Mouse (Mus musculus) v-Abl transformed pro-B cells (cell line): Measurements from ENCODE around the gene Fam20b.

Experiments used
- in situ Hi-C, 2 experiments: fragments of 400-800 bp; cut with MboI; formaldehyde crosslinking; loops; one replicate each; pipeline ENCODE4 v1.15.1; 2025; ENCODE audit not compliant: unreplicated experiment in 2 of 2

Fam20b gene

GRCm38 (mm10) chr1:156733559-156733958, 14.7 kb upstream of the Fam20b start:
- in situ Hi-C loops, result loop anchor here (25.0 kb wide), 3 partner anchors 704 to 1929 kb away; no protein-coding TSS in a partner anchor

- in situ Hi-C loops, result loop anchor here (25.0 kb wide), 3 partner anchors 704 to 1929 kb away; no protein-coding TSS in a partner anchor
These were observed 14.1 kb upstream of the Fam20b start for GRCm38 (mm10) chr1:156732996-156733395.

- in situ Hi-C loops, result loop anchor here (25.0 kb wide), 3 partner anchors 706 to 1931 kb away; no protein-coding TSS in a partner anchor
These were observed 11.9 kb upstream of the Fam20b start for GRCm38 (mm10) chr1:156730802-156731201.

GRCm38 (mm10) chr1:156727234-156728108, 8.6 kb upstream of the Fam20b start:
- in situ Hi-C loops, result loop anchor here (25.0 kb wide), 3 partner anchors 710 to 1935 kb away; no protein-coding TSS in a partner anchor

- in situ Hi-C loops, result no loop called here
These were observed 3.2 kb upstream of the Fam20b start for GRCm38 (mm10) chr1:156722089-156722488.

- in situ Hi-C loops, result no loop called here
These were observed 1.2 kb upstream of the Fam20b start for GRCm38 (mm10) chr1:156720046-156720445.

- in situ Hi-C loops, result loop anchor here in 1 of 2 experiments (5.0 kb wide), 1 partner anchor 101 kb away; no protein-coding TSS in a partner anchor
These were observed 468 bp downstream of the Fam20b start for GRCm38 (mm10) chr1:156718286-156718949.

GRCm38 (mm10) chr1:156717751-156718285, 1.1 kb downstream of the Fam20b start:
- in situ Hi-C loops, result loop anchor here in 1 of 2 experiments (5.0 kb wide), 1 partner anchor 101 kb away; no protein-coding TSS in a partner anchor

- in situ Hi-C loops, result loop anchor here in 1 of 2 experiments (5.0 kb wide), 1 partner anchor 99 kb away; no protein-coding TSS in a partner anchor
These were observed 2.2 kb downstream of the Fam20b start for GRCm38 (mm10) chr1:156716681-156717080.

GRCm38 (mm10) chr1:156710472-156711098, 8.3 kb downstream of the Fam20b start:
- in situ Hi-C loops, result no loop called here

GRCm38 (mm10) chr1:156708672-156709071, 10.2 kb downstream of the Fam20b start:
- in situ Hi-C loops, result no loop called here

- in situ Hi-C loops, result no loop called here
These were observed 13.1 kb downstream of the Fam20b start for GRCm38 (mm10) chr1:156705696-156706285.

GRCm38 (mm10) chr1:156703444-156703843, 15.4 kb downstream of the Fam20b start:
- in situ Hi-C loops, result no loop called here

GRCm38 (mm10) chr1:156702151-156702550, 16.7 kb downstream of the Fam20b start:
- in situ Hi-C loops, result no loop called here

GRCm38 (mm10) chr1:156686025-156686661, 32.7 kb downstream of the Fam20b start:
- in situ Hi-C loops, result no loop called here

- in situ Hi-C loops, result no loop called here
These were observed 39.3 kb downstream of the Fam20b start for GRCm38 (mm10) chr1:156679599-156679998.

- in situ Hi-C loops, result no loop called here
These were observed 41.7 kb downstream of the Fam20b start for GRCm38 (mm10) chr1:156677230-156677629.

GRCm38 (mm10) chr1:156676596-156676995, 42.3 kb downstream of the Fam20b start:
- in situ Hi-C loops, result no loop called here

- in situ Hi-C loops, result no loop called here
These were observed 42.7 kb downstream of the Fam20b start for GRCm38 (mm10) chr1:156676171-156676570.
